Mouse (Mus musculus) neural tube, embryonic 15.5 days (tissue): Measurements from ENCODE around the gene Snrpc. TPM values are rescaled to one million over a fixed set of nuclear protein-coding genes. Genes with fewer than 3 reads are reported as not detected.
"Not testable (repeated sequence)": the region's sequence is repeated elsewhere in the genome, so short reads cannot be mapped to it uniquely, and the experiment has no call there.

Experiments used
- ATAC-seq: fragments of 200-750 bp; cut with Nextera tagmentation; 2 replicates; pipeline ENCODE4 v1.8.0; 2017; ENCODE audit warnings: mild to moderate bottlenecking, moderate TSS enrichment, moderate library complexity; ENCODE audit not compliant: low FRiP score
- H3K27ac ChIP-seq: fragments of 300-500 bp; sonication (generic); replicated peaks from 2 replicates; pipeline ENCODE4 v1.5.1; 2015; ENCODE audit warnings: mild to moderate bottlenecking, inconsistent platforms
- H3K27me3 ChIP-seq: fragments of 300-500 bp; sonication (generic); replicated peaks from 2 replicates; pipeline ENCODE4 v1.6.1; 2015; ENCODE audit warnings: inconsistent platforms
- H3K36me3 ChIP-seq: fragments of 300-500 bp; sonication (generic); 2 replicates; pipeline ENCODE4 v1.6.1; 2015; ENCODE audit warnings: inconsistent platforms
- H3K4me1 ChIP-seq: fragments of 300-500 bp; sonication (generic); 2 replicates; pipeline ENCODE4 v1.6.1; 2015; ENCODE audit warnings: inconsistent platforms
- H3K4me2 ChIP-seq: fragments of 300-500 bp; sonication (generic); 2 replicates; pipeline ENCODE4 v1.6.1; 2015; ENCODE audit warnings: inconsistent platforms, mild to moderate bottlenecking, moderate library complexity
- H3K4me3 ChIP-seq: fragments of 300-500 bp; sonication (generic); replicated peaks from 2 replicates; pipeline ENCODE4 v1.5.1; 2015; ENCODE audit warnings: mild to moderate bottlenecking, inconsistent platforms
- H3K9ac ChIP-seq: fragments of 300-500 bp; sonication (generic); replicated peaks from 2 replicates; pipeline ENCODE4 v1.6.1; 2015; ENCODE audit warnings: mild to moderate bottlenecking, inconsistent platforms
- H3K9me3 ChIP-seq: fragments of 300-500 bp; sonication (generic); replicated peaks from 2 replicates; pipeline ENCODE4 v1.6.1; 2016; ENCODE audit warnings: inconsistent platforms
- WGBS: fragments of 180-500 bp; shearing (Covaris S2); methylation state at CpG from one replicate; pipeline ENCODE4 v1.1.7; 2015; ENCODE audit warnings: mixed read lengths; 5-methylcytosine and 5-hydroxymethylcytosine counted together
- polyA plus RNA-seq: library from polyadenylated mRNA; unstranded; fragments of >200 nt; fragmentation: Nextera tagmentation; extraction: Ambion mirVana; gene quantifications from 2 replicates; pipeline ENCODE4 v1.2.1, GENCODE M21; 2015

The Snrpc gene
- polyA plus RNA-seq = 211 and 227 TPM in 2 replicates

- H3K9me3 ChIP-seq, H3K27me3 ChIP-seq, H3K27ac ChIP-seq, H3K4me2 ChIP-seq, ATAC-seq, H3K9ac ChIP-seq: not testable (repeated sequence)
- peak within 1 kb of the TSS; percentile 89; the same call in 1 of the 2 replicates for H3K4me3 ChIP-seq
- 89% methylated on average over 4 of the region's 4 CpGs for WGBS
- H3K4me1 ChIP-seq = peaks cover 19% of the 10 kb centered on the region
- H3K36me3 ChIP-seq = peaks cover 11% of the 10 kb centered on the region; the same call in 1 of the 2 replicates
Measured at GRCm38 (mm10) chr17:27837850-27838249, at the start of gene Snrpc. Gene Snrpc (plus strand): TSS chr17:27838150.

- Histone ChIP-seq H3K36me3 (peaks cover 29% of the 10 kb centered on the region), H3K4me2 (no peak overlapping the region), H3K9ac (no peak overlapping the region), H3K9me3 (no peaks in the 10 kb centered on the region), H3K27ac (no peak overlapping the region), H3K27me3 (no peaks in the 10 kb centered on the region), H3K4me1 (0 out of 2 replicates have a peak, but pooled peaks cover 4% of the 10 kb centered on the region), H3K4me3 (no peak overlapping the region)
- no peak for ATAC-seq
- WGBS = 93% methylated on average over 6 of the region's 6 CpGs
Measured at GRCm38 (mm10) chr17:27788456-27789172, 49.3 kb upstream of the Snrpc start.

- Histone ChIP-seq H3K9ac (no peak overlapping the region), H3K27me3 (no peaks in the 10 kb centered on the region), H3K9me3 (no peaks in the 10 kb centered on the region), H3K36me3 (peaks cover 15% of the 10 kb centered on the region), H3K4me1 (0 out of 2 replicates have a peak, but pooled peaks cover 4% of the 10 kb centered on the region), H3K27ac (no peak overlapping the region), H3K4me3 (no peak overlapping the region), H3K4me2 (no peak overlapping the region)
- ATAC-seq = no peak
- 90% methylated on average over 5 of the region's 5 CpGs for WGBS
Measured at GRCm38 (mm10) chr17:27790015-27790414, 47.9 kb upstream of the Snrpc start.

GRCm38 (mm10) chr17:27790976-27791375 is 47.0 kb upstream of the Snrpc start:
- H3K4me2 ChIP-seq = no peak overlapping the region
- H3K4me3 ChIP-seq = no peak overlapping the region
- H3K9me3 ChIP-seq = no peaks in the 10 kb centered on the region
- H3K27ac ChIP-seq = no peak overlapping the region
- ATAC-seq = no peak
- 77% methylated on average over 2 of the region's 2 CpGs for WGBS
- no peak overlapping the region for H3K9ac ChIP-seq
- H3K36me3 ChIP-seq = peaks cover 6% of the 10 kb centered on the region
- H3K4me1 ChIP-seq = 0 out of 2 replicates have a peak, but pooled peaks cover 4% of the 10 kb centered on the region
- H3K27me3 ChIP-seq = no peaks in the 10 kb centered on the region

- Histone ChIP-seq H3K4me3 (no peak overlapping the region), H3K36me3 (peaks cover 6% of the 10 kb centered on the region; the same call in 1 of the 2 replicates), H3K9ac (no peak overlapping the region), H3K4me2 (no peak overlapping the region), H3K4me1 (peaks cover 7% of the 10 kb centered on the region; the same call in 1 of the 2 replicates), H3K9me3 (no peaks in the 10 kb centered on the region), H3K27ac (no peak overlapping the region), H3K27me3 (no peaks in the 10 kb centered on the region)
- ATAC-seq = no peak
- WGBS = 95% methylated on average over 2 of the region's 2 CpGs
Measured at GRCm38 (mm10) chr17:27791556-27791955, 46.4 kb upstream of the Snrpc start.

- no peaks in the 10 kb centered on the region for H3K9me3 ChIP-seq
- no peaks in the 10 kb centered on the region for H3K27me3 ChIP-seq
- H3K27ac ChIP-seq = no peak overlapping the region
- peaks cover 17% of the 10 kb centered on the region for H3K4me1 ChIP-seq
- WGBS = 85% methylated on average over 4 of the region's 4 CpGs
- peaks cover 6% of the 10 kb centered on the region; the same call in 1 of the 2 replicates for H3K36me3 ChIP-seq
- H3K4me3 ChIP-seq = no peak overlapping the region
- no peak for ATAC-seq
- no peak overlapping the region for H3K9ac ChIP-seq
- no peak overlapping the region for H3K4me2 ChIP-seq
Measured at GRCm38 (mm10) chr17:27792516-27792915, 45.4 kb upstream of the Snrpc start.

GRCm38 (mm10) chr17:27793144-27793543 is 44.8 kb upstream of the Snrpc start:
- H3K4me3 ChIP-seq = no peak overlapping the region
- H3K36me3 ChIP-seq = peaks cover 6% of the 10 kb centered on the region; the same call in 1 of the 2 replicates
- WGBS = 91% methylated on average over 6 of the region's 6 CpGs
- no peak overlapping the region for H3K27ac ChIP-seq
- H3K9me3 ChIP-seq = no peaks in the 10 kb centered on the region
- H3K27me3 ChIP-seq = no peaks in the 10 kb centered on the region
- no peak overlapping the region for H3K9ac ChIP-seq
- no peak for ATAC-seq
- no peak overlapping the region for H3K4me2 ChIP-seq
- peaks cover 23% of the 10 kb centered on the region for H3K4me1 ChIP-seq

- Histone ChIP-seq H3K27me3 (no peaks in the 10 kb centered on the region), H3K27ac (peak overlapping the region; percentile 81), H3K4me2 (peak overlapping the region; percentile 40; the same call in 1 of the 2 replicates), H3K9ac (no peak overlapping the region), H3K4me1 (peaks cover 29% of the 10 kb centered on the region), H3K36me3 (peaks cover 6% of the 10 kb centered on the region; the same call in 1 of the 2 replicates), H3K9me3 (no peaks in the 10 kb centered on the region), H3K4me3 (no peak overlapping the region)
- ATAC-seq = peak; percentile 64; the same call in 1 of the 2 replicates
- WGBS = 31% methylated on average over 6 of the region's 6 CpGs
Measured at GRCm38 (mm10) chr17:27796780-27797179, 41.2 kb upstream of the Snrpc start.

- WGBS = 14% methylated on average over 11 of the region's 11 CpGs
- peak overlapping the region; percentile 81 for H3K27ac ChIP-seq
- ATAC-seq = no peak
- H3K4me1 ChIP-seq = peaks cover 29% of the 10 kb centered on the region
- peak overlapping the region; percentile 32; the same call in 1 of the 2 replicates for H3K9ac ChIP-seq
- H3K4me2 ChIP-seq = peak overlapping the region; percentile 40
- no peaks in the 10 kb centered on the region for H3K27me3 ChIP-seq
- H3K4me3 ChIP-seq = 0 out of 2 replicates have a peak overlapping the region, but pooled peaks have one; percentile 3
- peaks cover 6% of the 10 kb centered on the region; the same call in 1 of the 2 replicates for H3K36me3 ChIP-seq
- no peaks in the 10 kb centered on the region for H3K9me3 ChIP-seq
Measured at GRCm38 (mm10) chr17:27797341-27797872, 40.5 kb upstream of the Snrpc start.

GRCm38 (mm10) chr17:27799771-27800584 is 38.0 kb upstream of the Snrpc start:
- 45% methylated on average over 16 of the region's 16 CpGs for WGBS
- ATAC-seq = no peak
- no peak overlapping the region for H3K9ac ChIP-seq
- H3K27me3 ChIP-seq = no peaks in the 10 kb centered on the region
- no peak overlapping the region for H3K4me3 ChIP-seq
- peaks cover 33% of the 10 kb centered on the region for H3K4me1 ChIP-seq
- H3K36me3 ChIP-seq = no peaks in the 10 kb centered on the region
- peak overlapping the region; percentile 54 for H3K27ac ChIP-seq
- H3K9me3 ChIP-seq = no peaks in the 10 kb centered on the region
- 0 out of 2 replicates have a peak overlapping the region, but pooled peaks have one; percentile 9 for H3K4me2 ChIP-seq
